Mouse (Mus musculus) MEL (cell line): ENCODE results near the gene Fdxr. TPM values are rescaled to one million over a fixed set of nuclear protein-coding genes. Genes with fewer than 3 reads are reported as not detected.

Experiments used
- DNase-seq: peaks from one replicate; pipeline ENCODE4 v3.0.0; 2011; ENCODE audit warnings: low read depth, low spot score
- H3K27ac ChIP-seq: 2 replicates; pipeline ENCODE4 v1.5.1; 2012; ENCODE audit warnings: low read depth, mild to moderate bottlenecking, control low read depth, low read length, moderate library complexity; ENCODE audit not compliant: control insufficient read depth
- H3K27me3 ChIP-seq, 2 experiments: fragments of 150-350 bp in 1 of 2; sonication (generic) in 1 of 2; 2 replicates each; pipeline ENCODE4 v1.6.1; 2012; ENCODE audit warnings: low read length in 2 of 2, mild to moderate bottlenecking in 2 of 2, improper control_type of control experiment in 1 of 2, moderate library complexity in 1 of 2; ENCODE audit not compliant: insufficient read depth in 2 of 2, control insufficient read depth in 1 of 2
- H3K36me3 ChIP-seq, 2 experiments: 2 replicates each; pipeline ENCODE4 v1.6.1; 2012 to 2014; ENCODE audit warnings: low read length in 2 of 2, improper control_type of control experiment in 1 of 2, inconsistent platforms in 1 of 2, mild to moderate bottlenecking in 1 of 2; ENCODE audit not compliant: insufficient read depth in 2 of 2, control insufficient read depth in 1 of 2
- H3K4me1 ChIP-seq, 2 experiments: fragments of 150-350 bp in 1 of 2; sonication (generic) in 1 of 2; 2 replicates each; pipeline ENCODE4 v1.6.1; 2012; ENCODE audit warnings: low read length in 2 of 2, improper control_type of control experiment in 1 of 2, mild to moderate bottlenecking in 1 of 2; ENCODE audit not compliant: insufficient read depth in 2 of 2, control insufficient read depth in 1 of 2
- H3K4me3 ChIP-seq, 2 experiments: fragments of 150-350 bp in 1 of 2; sonication (generic) in 1 of 2; 2 replicates each; pipeline ENCODE4 v1.5.1; 2012; ENCODE audit warnings: low read depth in 2 of 2, low read length in 2 of 2, mild to moderate bottlenecking in 2 of 2, moderate library complexity in 2 of 2, control low read depth in 1 of 2, improper control_type of control experiment in 1 of 2; ENCODE audit not compliant: control insufficient read depth in 1 of 2, insufficient read depth in 1 of 2
- H3K79me2 ChIP-seq: 2 replicates; pipeline ENCODE4 v1.6.1; 2012; ENCODE audit warnings: mild to moderate bottlenecking, low read length, moderate library complexity; ENCODE audit not compliant: control insufficient read depth, poor library complexity, insufficient read depth
- H3K9ac ChIP-seq: 2 replicates; pipeline ENCODE4 v1.6.1; 2012; ENCODE audit warnings: low read depth, mild to moderate bottlenecking, control low read depth, low read length, moderate library complexity; ENCODE audit not compliant: control insufficient read depth, poor library complexity, severe bottlenecking
- H3K9me3 ChIP-seq: fragments of 150-350 bp; sonication (generic); replicated peaks from 2 replicates; pipeline ENCODE4 v1.6.1; 2012; ENCODE audit warnings: mild to moderate bottlenecking, low read length, improper control_type of control experiment, moderate library complexity; ENCODE audit not compliant: insufficient read depth
- BHLHE40 ChIP-seq: IDR thresholded peaks from 2 replicates; pipeline ENCODE4 v1.6.1; 2012; ENCODE audit warnings: low read depth, mild to moderate bottlenecking, inconsistent platforms, low read length, improper control_type of control experiment, borderline replicate concordance
- CHD2 ChIP-seq: IDR thresholded peaks from 2 replicates; pipeline ENCODE4 v1.6.1; 2011; ENCODE audit warnings: low read length, improper control_type of control experiment
- CTCF ChIP-seq, 3 experiments: IDR thresholded peaks in 2 of 3; conservative IDR thresholded peaks in 1 of 3; 2 replicates each; pipeline ENCODE4 v1.5.1; 2011 to 2012; ENCODE audit warnings: low read length in 3 of 3, low read depth in 2 of 3, mild to moderate bottlenecking in 2 of 3, improper control_type of control experiment in 1 of 3, inconsistent platforms in 1 of 3, mixed read lengths in 1 of 3, moderate library complexity in 1 of 3; ENCODE audit not compliant: control insufficient read depth in 1 of 3, insufficient read depth in 1 of 3, poor library complexity in 1 of 3, severe bottlenecking in 1 of 3
- EP300 ChIP-seq, 2 experiments: IDR thresholded peaks; 2 replicates each; pipeline ENCODE4 v1.6.1; 2011; ENCODE audit warnings: improper control_type of control experiment in 2 of 2, low read length in 2 of 2, low read depth in 1 of 2, mild to moderate bottlenecking in 1 of 2
- GABPA ChIP-seq: IDR thresholded peaks from 2 replicates; pipeline ENCODE4 v1.6.1; 2012; ENCODE audit warnings: low read depth, mild to moderate bottlenecking, inconsistent platforms, low read length, improper control_type of control experiment, moderate library complexity
- JUND ChIP-seq: IDR thresholded peaks from 2 replicates; pipeline ENCODE4 v1.6.1; 2011; ENCODE audit warnings: low read depth, mild to moderate bottlenecking, improper control_type of control experiment, low read length
- KAT2A ChIP-seq: conservative IDR thresholded peaks from 2 replicates; pipeline ENCODE4 v1.6.1; 2012; ENCODE audit warnings: low read depth, low read length, improper control_type of control experiment, inconsistent platforms
- MAX ChIP-seq: IDR thresholded peaks from 2 replicates; pipeline ENCODE4 v1.6.1; 2011; ENCODE audit warnings: low read length, improper control_type of control experiment
- MAZ ChIP-seq: IDR thresholded peaks from 2 replicates; pipeline ENCODE4 v1.6.1; 2012; ENCODE audit warnings: low read depth, mild to moderate bottlenecking, inconsistent platforms, low read length, improper control_type of control experiment
- MEF2A ChIP-seq: IDR thresholded peaks from 2 replicates; pipeline ENCODE4 v1.6.1; 2014; ENCODE audit warnings: low read depth, mild to moderate bottlenecking, inconsistent platforms, low read length, improper control_type of control experiment; ENCODE audit not compliant: poor library complexity, insufficient replicate concordance, severe bottlenecking; ENCODE audit errors: extremely low read depth
- MXI1 ChIP-seq: IDR thresholded peaks from 2 replicates; pipeline ENCODE4 v1.6.1; 2011; ENCODE audit warnings: mild to moderate bottlenecking, low read depth, low read length, improper control_type of control experiment
- MYB ChIP-seq: IDR thresholded peaks from 2 replicates; pipeline ENCODE4 v1.6.1; 2011; ENCODE audit warnings: mild to moderate bottlenecking, low read depth, low read length, improper control_type of control experiment
- MYC ChIP-seq: IDR thresholded peaks from 2 replicates; pipeline ENCODE4 v1.6.1; 2011; ENCODE audit warnings: low read depth, mild to moderate bottlenecking, low read length, improper control_type of control experiment, moderate library complexity
- NRF1 ChIP-seq: IDR thresholded peaks from 2 replicates; pipeline ENCODE4 v1.6.1; 2014; ENCODE audit warnings: low read depth, mild to moderate bottlenecking, inconsistent platforms, low read length, improper control_type of control experiment, moderate library complexity; ENCODE audit not compliant: poor library complexity, insufficient read depth, severe bottlenecking
- POLR2AphosphoS2 ChIP-seq: IDR thresholded peaks from 2 replicates; pipeline ENCODE4 v1.6.1; 2011; ENCODE audit warnings: low read length, improper control_type of control experiment
- POLR2AphosphoS5 ChIP-seq: IDR thresholded peaks from 2 replicates; pipeline ENCODE4 v1.6.1; 2012; ENCODE audit warnings: low read depth, borderline replicate concordance, mild to moderate bottlenecking, inconsistent platforms, low read length, moderate library complexity, mixed read lengths
- RCOR1 ChIP-seq: IDR thresholded peaks from 2 replicates; pipeline ENCODE4 v1.6.1; 2012; ENCODE audit warnings: low read depth, mild to moderate bottlenecking, inconsistent platforms, low read length, improper control_type of control experiment
- SIN3A ChIP-seq: IDR thresholded peaks from 2 replicates; pipeline ENCODE4 v1.6.1; 2012; ENCODE audit warnings: low read length, improper control_type of control experiment, inconsistent platforms
- TAL1 ChIP-seq: IDR thresholded peaks from 2 replicates; pipeline ENCODE4 v1.6.1; 2012; ENCODE audit warnings: mild to moderate bottlenecking, inconsistent platforms, low read length, moderate library complexity, mixed read lengths
- TBP ChIP-seq: IDR thresholded peaks from 2 replicates; pipeline ENCODE4 v1.8.0; 2011; ENCODE audit warnings: low read depth, low read length, improper control_type of control experiment
- TCF12 ChIP-seq: IDR thresholded peaks from 2 replicates; pipeline ENCODE4 v1.6.1; 2014; ENCODE audit warnings: low read depth, mild to moderate bottlenecking, inconsistent platforms, low read length, improper control_type of control experiment, moderate library complexity
- UBTF ChIP-seq: IDR thresholded peaks from 2 replicates; pipeline ENCODE4 v1.6.1; 2012; ENCODE audit warnings: low read depth, mild to moderate bottlenecking, inconsistent platforms, low read length, improper control_type of control experiment, moderate library complexity, borderline replicate concordance; ENCODE audit not compliant: insufficient read depth
- USF1 ChIP-seq: IDR thresholded peaks from 2 replicates; pipeline ENCODE4 v1.6.1; 2014; ENCODE audit warnings: low read depth, mild to moderate bottlenecking, inconsistent platforms, low read length, improper control_type of control experiment, moderate library complexity
- ZMIZ1 ChIP-seq: IDR thresholded peaks from 2 replicates; pipeline ENCODE4 v1.6.1; 2012; ENCODE audit warnings: low read depth, mild to moderate bottlenecking, inconsistent platforms, low read length, improper control_type of control experiment, moderate library complexity
- ZNF384 ChIP-seq: IDR thresholded peaks from 2 replicates; pipeline ENCODE4 v1.6.1; 2012; ENCODE audit warnings: low read depth, mild to moderate bottlenecking, inconsistent platforms, low read length, improper control_type of control experiment
- polyA plus RNA-seq, 2 experiments: library from polyadenylated mRNA; stranded (reverse) in 1 of 2; unstranded in 1 of 2; fragments of >175 nt in 1 of 2; fragments of >200 nt in 1 of 2; gene quantifications; 2 replicates each; pipeline versions ENCODE4 v1.2.1 to v1.2.4; 2012; ENCODE audit warnings: low replicate concordance in 2 of 2, low read depth in 1 of 2; ENCODE audit not compliant: insufficient read length in 2 of 2, insufficient read depth in 1 of 2, missing spikeins in 1 of 2
- total RNA-seq: library from RNA; depleted of rRNA; stranded (reverse); fragments of 300-350 nt; gene quantifications from 2 replicates; pipeline ENCODE4 v1.2.3, GENCODE M21; 2012

Gene Fdxr
- total and polyA plus RNA-seq, 3 experiments, result 32.7 to 37.7 TPM; not detected in 1

DNA sequence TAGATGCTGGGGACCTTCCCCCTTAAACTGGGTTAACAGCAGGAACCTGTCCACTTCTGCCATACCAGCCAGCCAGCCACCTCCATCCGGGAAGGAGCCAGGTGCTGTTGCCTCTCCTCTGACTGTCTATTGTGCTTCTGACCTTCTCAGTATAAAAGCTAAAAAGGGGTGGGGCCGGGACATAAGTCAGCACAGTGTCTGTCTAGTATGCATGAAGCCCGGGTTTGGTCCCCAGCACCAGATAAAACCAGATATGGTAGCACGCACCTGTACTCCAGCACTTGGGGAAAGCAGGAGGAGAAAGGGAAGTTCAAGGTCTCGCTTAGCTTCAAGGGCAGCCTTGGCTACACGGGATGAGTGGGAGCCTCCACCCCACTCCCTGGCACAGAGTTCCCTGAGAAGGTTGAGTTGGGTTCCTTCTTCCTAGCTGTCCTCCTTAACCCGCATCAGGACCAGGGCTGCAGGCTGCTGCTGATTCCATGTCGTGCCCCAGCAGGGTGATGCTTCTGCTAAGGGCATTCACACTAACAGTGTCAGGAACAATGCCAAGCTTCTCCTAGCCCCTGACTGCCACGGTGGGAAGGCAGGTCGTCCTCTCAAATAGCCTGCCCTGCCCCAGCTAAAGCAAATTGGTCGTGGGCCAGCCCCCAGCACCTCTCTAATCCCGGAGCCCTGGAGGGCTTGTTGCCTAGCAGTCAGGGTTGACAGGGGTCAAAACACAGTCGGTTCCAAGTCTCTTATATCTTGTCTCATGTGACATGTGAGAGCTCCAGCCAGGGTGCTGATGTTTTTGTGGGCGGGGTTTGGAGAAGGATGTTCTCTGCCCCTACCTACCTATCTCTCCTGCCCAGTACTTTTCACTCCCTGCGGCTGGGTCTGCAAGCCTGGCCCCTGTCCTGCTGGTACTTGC, 47.6 kb downstream of the Fdxr start:
- Histone ChIP-seq H3K9me3 (no peaks in the 10 kb centered on the region), H3K79me2 (no peaks in the 10 kb centered on the region), H3K4me3 (no peak overlapping the region), H3K4me1 (peaks cover 0 to 6% of the 10 kb centered on the region in 2 experiments; a peak in 2 of 4 replicates), H3K36me3 (no peaks in the 10 kb centered on the region; a peak in 1 of 4 replicates), H3K27me3 (no peaks in the 10 kb centered on the region), H3K27ac (no peak overlapping the region), H3K9ac (no peak overlapping the region)
- no peak for DNase-seq
- TF ChIP-seq RCOR1, result no peak
- TF ChIP-seq ZMIZ1, result no peak
- TF ChIP-seq UBTF, result no peak
- TF ChIP-seq MYC, result no peak

DNA sequence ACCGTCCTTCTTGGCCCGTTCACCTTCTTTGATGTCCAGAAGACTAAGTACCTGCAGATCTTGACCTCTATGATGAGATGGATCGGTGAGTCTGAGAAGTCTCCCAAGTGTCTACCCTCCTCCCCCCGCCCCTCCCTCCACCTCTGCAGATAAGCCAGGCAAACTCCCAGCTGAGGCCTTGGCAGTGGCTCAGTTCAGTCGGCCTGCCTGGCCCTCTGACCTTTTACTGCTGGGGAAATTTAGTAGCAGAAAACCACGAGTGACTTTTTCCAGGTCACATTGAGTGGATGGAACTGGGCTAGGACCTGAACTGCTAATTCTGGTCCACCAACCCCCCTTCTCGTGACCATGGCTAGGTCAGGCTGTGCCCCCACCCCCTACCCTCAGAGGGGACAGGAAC, 48.4 kb downstream of the Fdxr start:
- Histone ChIP-seq H3K79me2 (no peaks in the 10 kb centered on the region), H3K9ac (no peak overlapping the region), H3K9me3 (no peaks in the 10 kb centered on the region), H3K4me3 (no peak overlapping the region)
- DNase-seq, result no peak
- no peak for TF ChIP-seq MEF2A
- no peak for TF ChIP-seq NRF1
- TF ChIP-seq MAX, result no peak
- no peak for TF ChIP-seq POLR2AphosphoS5
- TF ChIP-seq CHD2, result no peak
- TF ChIP-seq MYB, result no peak
- no peak for TF ChIP-seq BHLHE40
- TF ChIP-seq, all 39 proteins: peak for 0
- H3K36me3 ChIP-seq, result no peaks in the 10 kb centered on the region; a peak in 1 of 4 replicates
- H3K27me3 ChIP-seq, result no peaks in the 10 kb centered on the region
- H3K27ac ChIP-seq, result no peak overlapping the region
- H3K4me1 ChIP-seq, result peaks cover 0 to 6% of the 10 kb centered on the region in 2 experiments; a peak in 2 of 4 replicates

DNA sequence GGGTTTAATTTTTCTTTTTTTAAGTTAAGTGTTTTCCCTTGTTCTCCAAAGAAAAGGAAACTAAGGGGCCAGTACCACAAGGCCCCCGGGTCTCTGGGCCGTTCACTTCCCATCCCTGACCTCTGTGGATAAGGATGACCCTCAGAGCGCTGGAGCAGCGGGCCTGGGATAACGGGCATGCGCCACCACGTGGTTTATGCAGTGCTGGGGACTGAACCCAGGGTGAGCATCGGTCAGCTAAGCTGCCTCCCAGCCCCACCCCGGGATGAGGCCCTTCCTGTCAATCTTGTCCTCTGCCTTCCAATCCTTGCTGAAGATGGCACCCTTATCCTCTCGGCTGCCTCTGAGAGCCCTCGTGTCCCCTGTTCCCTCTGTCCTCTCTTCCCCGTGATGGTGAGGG, 49.2 kb downstream of the Fdxr start:
- Histone ChIP-seq H3K27me3 (no peaks in the 10 kb centered on the region), H3K27ac (no peak overlapping the region), H3K4me1 (peaks cover 0 to 6% of the 10 kb centered on the region in 2 experiments; a peak in 2 of 4 replicates), H3K36me3 (no peaks in the 10 kb centered on the region; a peak in 1 of 4 replicates), H3K9me3 (no peaks in the 10 kb centered on the region), H3K79me2 (no peaks in the 10 kb centered on the region), H3K9ac (no peak overlapping the region), H3K4me3 (no peak overlapping the region)
- no peak for DNase-seq
- no peak for TF ChIP-seq TCF12
- TF ChIP-seq TAL1, result no peak
- no peak for TF ChIP-seq GABPA
- TF ChIP-seq SIN3A, result no peak
- no peak for TF ChIP-seq POLR2AphosphoS5
- TF ChIP-seq TBP, result no peak
- TF ChIP-seq MXI1, result no peak
- no peak for TF ChIP-seq MEF2A
- no peak for TF ChIP-seq JUND
- TF ChIP-seq EP300 (IDR thresholded peaks at IDR 0.05; ENCODE audit: low read depth in 1 of 2, low read length in 2 of 2), result no peak
- TF ChIP-seq MYC, result no peak
- TF ChIP-seq KAT2A, result no peak
- no peak for TF ChIP-seq USF1
- TF ChIP-seq ZNF384, result no peak
- TF ChIP-seq MAZ, result no peak
- no peak for TF ChIP-seq POLR2AphosphoS2
- TF ChIP-seq CTCF (IDR thresholded peaks at IDR 0.05 in 2 of 3, conservative IDR thresholded peaks at IDR 0.05 in 1 of 3; ENCODE audit: control insufficient read depth in 1 of 3, insufficient read depth in 1 of 3, low read depth in 2 of 3, low read length in 3 of 3, poor library complexity in 1 of 3, severe bottlenecking in 1 of 3), result no peak
